Mouse (Mus musculus) CH12.LX (cell line): ENCODE data around the gene Fam83c. TPM values are rescaled to one million over a fixed set of nuclear protein-coding genes. Genes with fewer than 3 reads are reported as not detected.

Source experiments
- DNase-seq: peaks from one replicate; pipeline ENCODE4 v3.0.0-alpha.2; 2013; ENCODE audit errors: extremely low read depth
- H3K27ac ChIP-seq: 2 replicates; pipeline ENCODE4 v1.5.1; 2012; ENCODE audit warnings: low read depth, mild to moderate bottlenecking, control low read depth, moderate library complexity; ENCODE audit not compliant: insufficient read depth
- H3K27me3 ChIP-seq: replicated peaks from 2 replicates; pipeline ENCODE3; 2012; ENCODE audit warnings: inconsistent platforms
- H3K36me3 ChIP-seq, 2 experiments: replicated peaks in 1 of 2; 2 replicates each; pipeline versions ENCODE3 to v1.6.1; 2012; ENCODE audit warnings: inconsistent platforms in 1 of 2, low read length in 1 of 2, mild to moderate bottlenecking in 1 of 2, mixed read lengths in 1 of 2, moderate library complexity in 1 of 2; ENCODE audit not compliant: control insufficient read depth in 1 of 2, insufficient read depth in 1 of 2
- H3K4me1 ChIP-seq, 2 experiments: 2 replicates each; pipeline ENCODE4 v1.6.1; 2012; ENCODE audit warnings: inconsistent platforms in 1 of 2, moderate library complexity in 1 of 2; ENCODE audit not compliant: insufficient read depth in 2 of 2, control insufficient read depth in 1 of 2
- H3K4me2 ChIP-seq: 2 replicates; pipeline ENCODE4 v1.6.1; 2012; ENCODE audit warnings: low read depth, mild to moderate bottlenecking, control low read depth; ENCODE audit not compliant: poor library complexity, insufficient read depth, severe bottlenecking
- H3K4me3 ChIP-seq, 3 experiments: fragments of 150-350 bp in 1 of 3; sonication (generic) in 1 of 3; replicated peaks in 1 of 3; 2 replicates each; pipeline versions ENCODE3 to v1.5.1; 2011 to 2012; ENCODE audit warnings: low read depth in 2 of 3, low read length in 2 of 3, mild to moderate bottlenecking in 2 of 3, moderate library complexity in 2 of 3, control low read depth in 1 of 3, improper control_type of control experiment in 1 of 3, inconsistent platforms in 1 of 3, mixed read lengths in 1 of 3; ENCODE audit not compliant: poor library complexity in 1 of 3
- H3K79me2 ChIP-seq: replicated peaks from 2 replicates; pipeline ENCODE4 v1.6.1; 2012; ENCODE audit warnings: mild to moderate bottlenecking, moderate library complexity; ENCODE audit not compliant: control insufficient read depth, poor library complexity, insufficient read depth, severe bottlenecking; ENCODE audit errors: extremely low read depth
- H3K9ac ChIP-seq: 2 replicates; pipeline ENCODE4 v1.6.1; 2012; ENCODE audit warnings: low read depth, mild to moderate bottlenecking, control low read depth, moderate library complexity; ENCODE audit not compliant: insufficient read depth
- H3K9me3 ChIP-seq: replicated peaks from 2 replicates; pipeline ENCODE3; 2012; ENCODE audit warnings: low read length, inconsistent platforms, mixed read lengths
- CHD1 ChIP-seq: IDR thresholded peaks from 2 replicates; pipeline ENCODE4 v1.6.1; 2012; ENCODE audit warnings: low read depth, low read length, improper control_type of control experiment, inconsistent platforms
- CTCF ChIP-seq, 2 experiments: IDR thresholded peaks in 1 of 2; conservative IDR thresholded peaks in 1 of 2; 2 replicates each; pipeline ENCODE4 v1.5.1; 2011 to 2012; ENCODE audit warnings: low read depth in 2 of 2, low read length in 2 of 2, improper control_type of control experiment in 1 of 2, inconsistent platforms in 1 of 2, mild to moderate bottlenecking in 1 of 2, moderate library complexity in 1 of 2
- EP300 ChIP-seq: IDR thresholded peaks from 2 replicates; pipeline ENCODE4 v1.6.1; 2011; ENCODE audit warnings: low read length, improper control_type of control experiment
- JUN ChIP-seq: IDR thresholded peaks from 2 replicates; pipeline ENCODE4 v1.6.1; 2011; ENCODE audit warnings: low read depth, mild to moderate bottlenecking, low read length, improper control_type of control experiment, moderate library complexity; ENCODE audit not compliant: insufficient read depth
- MAFK ChIP-seq: IDR thresholded peaks from 2 replicates; pipeline ENCODE4 v1.6.1; 2011; ENCODE audit warnings: low read length, improper control_type of control experiment; ENCODE audit not compliant: insufficient replicate concordance
- MAX ChIP-seq: IDR thresholded peaks from 2 replicates; pipeline ENCODE4 v1.6.1; 2011; ENCODE audit warnings: low read length, improper control_type of control experiment
- MAZ ChIP-seq: IDR thresholded peaks from 2 replicates; pipeline ENCODE4 v1.6.1; 2012; ENCODE audit warnings: low read depth, mild to moderate bottlenecking, inconsistent platforms, low read length, improper control_type of control experiment, moderate library complexity
- MXI1 ChIP-seq: IDR thresholded peaks from 2 replicates; pipeline ENCODE4 v1.6.1; 2011; ENCODE audit warnings: mild to moderate bottlenecking, low read depth, low read length, improper control_type of control experiment
- NRF1 ChIP-seq: IDR thresholded peaks from 2 replicates; pipeline ENCODE4 v1.6.1; 2014; ENCODE audit warnings: low read depth, mild to moderate bottlenecking, inconsistent platforms, low read length, improper control_type of control experiment, moderate library complexity
- POLR2A ChIP-seq: IDR thresholded peaks from 2 replicates; pipeline ENCODE4 v1.6.1; 2011; ENCODE audit warnings: low read depth, mild to moderate bottlenecking, improper control_type of control experiment, low read length
- POLR2AphosphoS2 ChIP-seq: IDR thresholded peaks from 2 replicates; pipeline ENCODE4 v1.6.1; 2011; ENCODE audit warnings: low read depth, low read length, improper control_type of control experiment
- SMC3 ChIP-seq: IDR thresholded peaks from 2 replicates; pipeline ENCODE4 v1.6.1; 2011; ENCODE audit warnings: low read depth, low read length, improper control_type of control experiment
- UBTF ChIP-seq: IDR thresholded peaks from 2 replicates; pipeline ENCODE4 v1.6.1; 2012; ENCODE audit warnings: low read depth, mild to moderate bottlenecking, inconsistent platforms, low read length, improper control_type of control experiment, moderate library complexity
- USF2 ChIP-seq: conservative IDR thresholded peaks from 2 replicates; pipeline ENCODE4 v1.6.1; 2011; ENCODE audit warnings: low read depth, low read length, improper control_type of control experiment
- ZC3H11A ChIP-seq: IDR thresholded peaks from 2 replicates; pipeline ENCODE4 v1.6.1; 2012; ENCODE audit warnings: low read depth, mild to moderate bottlenecking, inconsistent platforms, low read length, improper control_type of control experiment
- ZNF384 ChIP-seq: IDR thresholded peaks from 2 replicates; pipeline ENCODE4 v1.6.1; 2012; ENCODE audit warnings: low read depth, low read length, improper control_type of control experiment, inconsistent platforms
- dilution Hi-C: fragments of 300-500 bp; cut with MboI; formaldehyde crosslinking; loops from 2 replicates; pipeline ENCODE4 v1.14.3; 2020; ENCODE audit warnings: low sequenced_read_pairs; ENCODE audit not compliant: extremely low pct_unique_long_range_greater_than_20kb, extremely low pct_ligation_motif_present
- in situ Hi-C: fragments of 300-500 bp; cut with MboI; formaldehyde crosslinking; loops from 3 replicates; pipeline ENCODE4 v1.14.3; 2019; ENCODE audit warnings: low sequenced_read_pairs, low pct_ligation_motif_present, low pct_unique_long_range_greater_than_20kb, mixed read lengths
- polyA plus RNA-seq: library from polyadenylated mRNA; unstranded; fragments of >175 nt; gene quantifications from 2 replicates; pipeline ENCODE4 v1.2.1, GENCODE M21; 2012; ENCODE audit warnings: low read depth; ENCODE audit not compliant: insufficient read length
- total RNA-seq, 2 experiments: library from RNA; depleted of rRNA; stranded (reverse); fragments of 300-350 nt in 1 of 2; fragments of >200 nt in 1 of 2; gene quantifications; 2 replicates each; pipeline ENCODE4 v1.2.3; 2012 to 2014

The Fam83c gene
- total and polyA plus RNA-seq, 3 experiments, result 0.04 to 0.09 TPM; not detected in 1

DNA sequence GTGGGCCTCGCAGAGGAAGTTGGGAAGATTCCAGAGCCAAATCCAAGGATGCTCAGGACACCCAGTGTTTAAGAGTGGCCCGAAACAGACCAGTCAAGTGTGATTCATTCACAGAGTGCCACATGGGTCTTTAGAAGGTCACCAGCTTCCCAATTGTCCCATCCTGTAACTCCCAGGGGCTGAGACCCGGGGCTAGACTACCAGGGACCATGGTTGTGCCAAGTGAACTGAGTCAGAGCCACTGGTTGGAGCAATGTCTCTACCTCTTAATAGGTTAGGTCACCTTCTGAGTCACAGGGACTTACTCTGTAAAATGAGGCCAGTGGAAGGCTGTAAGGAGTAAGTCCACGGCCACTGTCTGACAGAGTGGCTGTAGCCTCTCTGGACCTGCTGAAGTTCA is 4.3 kb upstream of the Fam83c start:
- Histone ChIP-seq H3K27ac (no peak overlapping the region), H3K4me1 (no peaks in the 10 kb centered on the region), H3K79me2 (no peaks in the 10 kb centered on the region), H3K4me3 (no peak overlapping the region), H3K9ac (no peak overlapping the region), H3K9me3 (no peaks in the 10 kb centered on the region), H3K27me3 (peaks cover 40% of the 10 kb centered on the region), H3K4me2 (no peak overlapping the region), H3K36me3 (no peaks in the 10 kb centered on the region)
- dilution Hi-C loops (no loop called here), in situ Hi-C loops (loop anchor here (25.0 kb wide), 1 partner anchor 298 kb away; the partner anchor contains the start of genes Gm28036, Nfs1 and Romo1)
- DNase-seq, result no peak
- TF ChIP-seq SMC3 (no peak), MAZ (no peak), MAFK (no peak), CTCF (conservative IDR thresholded peaks at IDR 0.05 in 1 of 2, IDR thresholded peaks at IDR 0.05 in 1 of 2; ENCODE audit: low read depth in 2 of 2, low read length in 2 of 2) (no peak), ZC3H11A (no peak), EP300 (no peak), MXI1 (no peak), NRF1 (no peak), JUN (no peak), USF2 (no peak), POLR2A (no peak)

DNA sequence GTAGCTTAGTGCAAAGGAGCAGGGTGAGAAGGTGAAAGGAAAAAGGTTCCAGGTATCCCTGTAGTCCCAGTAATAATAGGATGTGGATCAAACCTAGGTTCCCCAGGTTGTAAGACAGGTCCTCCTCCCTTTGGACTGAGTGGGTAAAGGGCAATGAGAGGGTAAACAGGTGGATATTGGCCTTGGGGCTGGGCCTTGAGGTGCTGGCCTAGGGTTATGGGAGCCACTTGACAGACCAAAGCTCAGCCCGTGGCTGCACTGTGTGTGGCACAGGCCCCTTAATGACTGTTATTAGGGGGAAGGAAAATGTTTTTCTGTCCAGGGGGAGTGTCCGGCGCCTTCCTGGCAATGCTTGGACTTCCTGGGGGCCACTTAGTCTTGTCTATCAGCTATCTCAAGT is 3.3 kb upstream of the Fam83c start:
- no peaks in the 10 kb centered on the region for H3K79me2 ChIP-seq
- H3K4me3 ChIP-seq, result no peak overlapping the region
- no peaks in the 10 kb centered on the region for H3K4me1 ChIP-seq
- H3K36me3 ChIP-seq, result no peaks in the 10 kb centered on the region
- in situ Hi-C loops, result loop anchor here (25.0 kb wide), 1 partner anchor 299 kb away; the partner anchor contains the start of genes Gm28036, Nfs1 and Romo1
- H3K4me2 ChIP-seq, result no peak overlapping the region
- no peak overlapping the region for H3K9ac ChIP-seq
- no peak for DNase-seq
- TF ChIP-seq POLR2AphosphoS2, result no peak
- no peak for TF ChIP-seq ZNF384
- TF ChIP-seq MAZ, result no peak
- TF ChIP-seq CHD1, result no peak
- no peak for TF ChIP-seq POLR2A
- no peak for TF ChIP-seq USF2
- no peak for TF ChIP-seq MAX
- TF ChIP-seq UBTF, result no peak
- TF ChIP-seq, all 38 proteins: peak for 0
- Histone ChIP-seq H3K27ac (no peak overlapping the region), H3K27me3 (peaks cover 40% of the 10 kb centered on the region), H3K9me3 (no peaks in the 10 kb centered on the region)
- dilution Hi-C loops, result no loop called here
